Mouse (Mus musculus) gastrocnemius, adult 8-10 months (tissue): ENCODE measurements around the gene Rtn4rl1. TPM values are rescaled to one million over a fixed set of nuclear protein-coding genes. Genes with fewer than 3 reads are reported as not detected.
"Not testable (repeated sequence)": the region's sequence is repeated elsewhere in the genome, so short reads cannot be mapped to it uniquely, and the experiment has no call there.

Experiments
- DNase-seq, 2 experiments: peaks; one replicate each; pipeline ENCODE4 v3.0.0; 2022; ENCODE audit warnings: low spot score in 2 of 2
- total RNA-seq, 4 experiments: library from RNA; stranded (reverse); gene quantifications; 2 replicates each; pipeline ENCODE4 v1.2.4; 2022

Rtn4rl1 gene
- total RNA-seq, 4 experiments from 2014 or later, result 0.63 to 1.3 (median 0.94) TPM

- peak in 1 of 2 experiments; percentile 76 for DNase-seq
These were observed 28.0 kb upstream of the Rtn4rl1 start for GRCm38 (mm10) chr11:75165441-75166192.

GRCm38 (mm10) chr11:75166193-75166842, 27.3 kb upstream of the Rtn4rl1 start:
- DNase-seq, result no peak

DNA sequence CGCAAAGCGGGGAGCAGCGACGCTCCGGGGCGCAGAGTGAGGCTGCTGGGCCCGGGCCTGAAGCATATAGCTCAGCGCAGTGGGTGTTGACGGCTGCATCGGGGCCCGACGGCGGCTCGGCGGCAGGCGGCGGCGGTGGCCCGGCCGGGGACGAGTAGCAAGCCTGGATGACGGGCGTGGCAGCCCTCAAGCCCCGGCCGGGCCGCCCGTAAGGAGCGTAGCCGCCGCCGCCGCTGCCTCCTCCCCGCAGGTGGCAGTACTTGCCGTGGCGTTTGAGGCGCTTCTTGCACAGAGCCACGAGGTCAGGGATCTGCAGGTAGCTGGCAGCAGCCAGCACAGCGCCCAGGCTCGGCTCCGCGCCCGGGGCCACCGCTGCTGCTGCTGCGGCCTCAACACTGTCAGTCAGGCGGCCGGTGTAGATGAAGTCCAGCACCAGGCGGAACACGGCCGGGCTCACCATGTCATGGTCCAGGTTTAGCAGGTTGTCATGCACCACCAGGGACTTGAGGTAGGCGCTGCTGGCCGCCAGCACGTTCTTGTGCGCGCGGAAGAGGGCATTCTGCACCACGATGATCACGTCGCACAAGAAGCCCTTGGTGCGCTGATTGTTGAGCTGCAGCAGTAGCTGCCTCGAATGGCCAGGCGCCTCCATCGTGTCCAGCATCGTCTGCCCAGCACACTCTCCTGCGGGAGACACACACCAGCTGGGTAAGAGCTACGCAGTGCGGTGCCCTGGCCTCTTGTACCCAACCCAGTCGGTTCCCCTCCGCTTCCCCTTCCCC, 26.5 kb upstream of the Rtn4rl1 start:
- DNase-seq, result no peak

- no peak for DNase-seq
These were observed 25.7 kb upstream of the Rtn4rl1 start for GRCm38 (mm10) chr11:75167643-75168589.

DNA sequence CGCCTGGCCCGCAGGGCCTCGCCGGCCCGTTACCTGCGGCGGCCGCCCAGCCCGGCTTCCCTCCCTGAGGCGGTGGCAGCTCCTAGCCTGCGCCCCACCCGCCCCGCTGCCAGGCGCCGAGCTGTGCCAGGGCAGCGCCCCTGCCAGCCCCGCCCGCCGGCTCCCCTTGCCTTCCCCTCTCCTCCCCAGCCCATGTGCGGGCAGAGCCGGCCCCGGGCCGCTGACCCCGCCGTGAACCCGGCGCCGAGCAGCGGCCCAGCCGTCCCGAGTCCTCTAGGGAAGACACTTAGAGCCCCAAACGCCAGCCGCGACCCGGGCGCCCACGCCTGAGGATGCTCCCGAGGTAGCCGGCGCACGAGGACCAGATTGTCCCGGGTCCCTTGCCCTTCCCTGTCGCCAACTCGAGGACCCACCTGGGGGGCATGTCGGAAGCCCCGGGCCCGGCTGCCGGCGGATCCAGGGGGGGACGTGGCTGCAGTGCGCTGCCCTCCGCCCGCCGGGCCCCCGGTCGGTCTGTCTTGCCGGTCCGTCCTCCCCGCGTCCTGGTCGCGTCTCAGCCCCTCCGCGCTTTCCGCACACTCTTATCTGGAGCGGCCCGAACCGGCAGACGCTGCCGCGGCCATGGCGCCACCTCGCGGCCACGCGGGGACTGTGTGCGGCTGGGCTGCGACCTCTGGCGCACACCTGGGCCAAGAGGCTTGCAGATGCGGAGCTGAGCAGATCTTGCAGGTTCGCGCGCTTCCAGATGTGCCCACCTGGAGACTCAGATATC, 24.8 kb upstream of the Rtn4rl1 start:
- DNase-seq, result peak; percentile 77 to 80

GRCm38 (mm10) chr11:75169405-75170080, 24.0 kb upstream of the Rtn4rl1 start, which contains the start of gene Hic1:
Hic1 (minus strand) TSS chr11:75169519.
- DNase-seq, result no peak

GRCm38 (mm10) chr11:75170136-75170751, 23.3 kb upstream of the Rtn4rl1 start:
- peak; percentile 93 to 94 for DNase-seq

- DNase-seq, result no peak
These were observed 22.3 kb upstream of the Rtn4rl1 start for GRCm38 (mm10) chr11:75171186-75171865.

DNA sequence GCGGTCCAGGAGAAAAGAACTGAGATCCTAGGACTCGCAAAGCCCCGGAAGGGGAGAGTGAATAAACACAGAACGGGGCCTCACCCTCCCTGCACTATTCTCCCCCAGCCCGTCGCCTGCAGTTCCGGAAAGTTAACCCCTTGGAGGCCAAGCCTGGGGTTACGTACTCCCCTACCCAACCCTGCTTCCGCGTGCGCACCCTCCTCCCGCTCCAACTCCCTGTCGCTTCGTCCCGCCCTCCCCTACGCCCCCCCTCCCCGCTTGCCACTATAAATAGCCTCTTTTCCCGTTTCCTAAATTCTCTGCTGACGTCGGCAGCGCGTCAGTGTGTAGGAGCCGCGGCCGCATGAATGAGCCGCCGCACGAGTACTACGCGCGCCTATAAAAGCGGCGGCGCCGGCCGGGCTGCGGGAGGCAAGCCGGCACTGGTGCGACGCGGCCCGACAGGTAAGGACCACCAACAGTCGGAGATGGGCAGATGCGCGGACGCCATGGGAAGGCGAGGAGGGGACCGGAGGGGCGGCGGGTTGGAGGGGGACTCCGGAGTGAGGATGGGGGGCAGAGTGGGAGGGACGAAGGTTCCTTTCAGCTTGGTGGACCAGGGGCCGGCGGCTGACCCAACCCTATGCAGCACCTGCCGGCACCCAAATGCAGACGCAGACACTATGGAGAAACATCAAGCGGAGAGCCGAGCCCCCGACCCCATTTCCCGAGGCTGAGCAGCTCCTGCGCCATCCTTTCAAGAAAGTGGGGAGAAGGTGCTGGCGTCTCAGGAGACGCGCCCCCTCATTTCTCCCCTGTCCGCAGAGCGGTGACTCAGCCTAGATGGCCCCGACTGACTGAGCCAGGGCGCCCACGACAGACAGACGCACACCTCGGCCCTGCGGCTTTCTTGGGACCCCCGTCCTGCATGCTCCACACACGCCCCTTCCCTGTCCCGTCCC, 21.2 kb upstream of the Rtn4rl1 start:
- DNase-seq, result no peak

DNA sequence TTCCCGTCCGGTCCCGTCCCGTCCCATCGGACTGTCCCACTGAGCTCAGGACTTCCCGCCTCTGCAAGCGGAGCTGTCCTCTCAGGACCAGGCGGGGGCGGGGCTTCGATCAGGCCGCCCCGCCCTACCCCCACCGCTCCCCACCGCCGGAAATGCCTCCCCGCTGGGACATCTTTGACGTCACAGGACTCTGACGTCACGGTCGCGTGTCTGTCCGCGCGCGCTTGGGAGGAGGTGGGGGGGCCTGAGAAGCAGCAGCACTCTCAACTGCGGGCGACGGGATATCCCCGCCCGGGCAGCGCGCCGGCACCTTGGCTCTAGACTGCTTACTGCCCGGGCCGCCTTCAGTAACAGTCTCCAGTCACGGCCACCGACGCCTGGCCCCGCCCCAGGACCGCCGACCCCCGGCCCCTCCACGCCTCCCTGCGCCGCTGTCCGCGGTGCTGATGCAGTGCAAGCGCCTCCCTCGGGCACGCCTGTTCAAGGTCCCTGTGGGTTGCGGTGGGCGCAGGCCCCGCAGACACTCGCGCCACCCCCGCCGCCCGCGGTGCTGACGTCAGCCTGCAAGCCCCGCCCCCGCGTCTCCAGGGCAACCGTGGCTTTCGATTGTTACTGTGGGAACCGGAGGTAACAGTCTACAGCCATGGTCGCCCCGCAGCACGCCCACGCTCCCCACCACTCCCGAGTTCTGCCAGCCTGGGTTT, 20.3 kb upstream of the Rtn4rl1 start:
- DNase-seq, result peak; percentile 57 to 61

DNA sequence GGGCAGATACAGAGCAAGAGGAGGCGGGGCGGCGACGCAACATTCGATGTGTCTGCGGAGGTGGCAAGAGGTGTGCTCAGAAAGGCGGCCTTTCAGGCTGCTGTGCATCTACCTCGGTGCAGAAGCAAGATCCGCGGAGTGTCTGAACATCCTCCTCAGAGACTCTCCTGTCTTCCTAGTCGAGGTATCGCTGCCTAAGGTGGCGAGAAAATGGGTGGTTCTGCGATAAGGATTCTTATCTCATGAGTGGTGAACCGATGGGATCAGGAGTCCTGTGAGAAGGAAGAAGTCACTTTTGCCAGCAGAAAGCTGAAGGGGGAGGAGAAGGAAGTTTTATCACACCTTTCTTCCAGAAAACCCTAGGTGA, 19.8 kb upstream of the Rtn4rl1 start:
- DNase-seq, result no peak

GRCm38 (mm10) chr11:75174574-75174973, 19.0 kb upstream of the Rtn4rl1 start:
- DNase-seq, result not testable (repeated sequence)

DNA sequence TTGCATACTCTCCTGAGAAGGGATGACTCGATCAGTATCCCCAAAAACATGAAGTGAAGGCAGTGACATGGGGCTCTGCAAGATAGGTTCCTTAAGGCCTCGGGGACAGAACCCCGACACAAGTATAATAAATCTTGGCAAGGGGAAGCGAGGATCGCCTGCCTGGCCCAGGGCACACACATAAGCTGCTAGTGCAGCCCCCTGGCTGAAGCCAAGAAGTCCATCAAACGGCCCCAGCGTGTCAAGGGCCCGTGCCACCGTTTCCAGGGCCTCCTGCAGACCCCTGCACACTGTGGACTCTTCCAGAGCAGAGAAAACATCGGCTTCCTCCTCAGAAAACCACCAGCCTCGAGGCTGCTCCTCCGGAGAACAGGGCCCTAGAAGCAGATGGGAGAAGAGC, 15.6 kb upstream of the Rtn4rl1 start:
- DNase-seq, result no peak

GRCm38 (mm10) chr11:75178672-75179208, 14.8 kb upstream of the Rtn4rl1 start, which contains the start of gene Ovca2:
Ovca2 (minus strand) TSS chr11:75178835.
- DNase-seq, result peak; percentile 72 to 74

DNA sequence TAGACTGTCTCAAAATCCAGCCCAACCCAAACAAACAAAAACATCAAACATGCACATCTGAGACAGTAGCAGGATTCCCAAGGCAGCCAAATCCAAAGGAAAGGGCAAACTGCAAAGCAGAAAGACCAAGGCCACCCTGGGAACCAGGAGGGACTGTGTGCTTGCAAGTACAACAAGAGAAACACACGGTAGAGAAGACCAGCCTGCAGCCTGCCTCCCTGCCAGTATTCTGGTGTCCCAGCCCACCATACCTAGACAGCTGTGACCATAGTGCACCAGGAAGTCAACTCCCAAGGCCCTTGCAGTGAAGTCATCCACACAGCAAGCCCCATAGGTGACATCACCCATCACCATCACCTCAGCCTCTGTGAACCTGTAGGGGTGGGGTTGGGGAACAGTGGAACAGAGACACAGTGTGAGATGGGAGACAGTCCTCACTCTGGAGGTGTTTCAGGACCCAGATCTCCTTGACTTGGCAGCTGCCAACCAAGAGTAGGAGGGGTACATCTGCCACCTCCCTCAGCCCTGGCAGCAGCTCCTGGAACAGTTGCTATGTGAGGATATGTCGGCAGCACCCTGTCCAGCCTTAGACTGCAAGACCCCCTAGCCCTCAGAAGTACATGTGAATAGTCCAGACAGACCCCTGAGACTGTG, 9.5 kb upstream of the Rtn4rl1 start:
- no peak for DNase-seq

DNA sequence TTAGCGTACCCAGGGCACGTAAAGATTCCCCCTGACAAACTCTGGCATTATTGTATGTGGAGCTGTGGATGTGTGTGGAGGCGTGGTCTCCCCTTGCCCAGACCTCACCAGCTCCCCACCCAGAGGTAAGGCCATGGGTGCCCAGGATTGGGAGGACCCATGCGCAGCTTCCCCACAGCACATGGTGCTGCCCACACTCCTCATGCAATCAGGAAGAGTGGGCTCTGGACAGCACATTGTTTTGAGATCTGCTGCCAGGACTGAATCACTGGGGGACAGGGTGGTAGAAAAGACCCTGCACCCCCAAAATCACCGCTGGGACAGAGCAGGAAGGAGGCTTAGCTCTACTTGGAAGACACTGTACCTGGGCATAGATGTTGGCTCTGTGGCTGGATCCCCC, 9.0 kb upstream of the Rtn4rl1 start:
- no peak for DNase-seq
